Mouse (Mus musculus): ENCODE results near the gene Fbxw8.

Gene Fbxw8

DNA sequence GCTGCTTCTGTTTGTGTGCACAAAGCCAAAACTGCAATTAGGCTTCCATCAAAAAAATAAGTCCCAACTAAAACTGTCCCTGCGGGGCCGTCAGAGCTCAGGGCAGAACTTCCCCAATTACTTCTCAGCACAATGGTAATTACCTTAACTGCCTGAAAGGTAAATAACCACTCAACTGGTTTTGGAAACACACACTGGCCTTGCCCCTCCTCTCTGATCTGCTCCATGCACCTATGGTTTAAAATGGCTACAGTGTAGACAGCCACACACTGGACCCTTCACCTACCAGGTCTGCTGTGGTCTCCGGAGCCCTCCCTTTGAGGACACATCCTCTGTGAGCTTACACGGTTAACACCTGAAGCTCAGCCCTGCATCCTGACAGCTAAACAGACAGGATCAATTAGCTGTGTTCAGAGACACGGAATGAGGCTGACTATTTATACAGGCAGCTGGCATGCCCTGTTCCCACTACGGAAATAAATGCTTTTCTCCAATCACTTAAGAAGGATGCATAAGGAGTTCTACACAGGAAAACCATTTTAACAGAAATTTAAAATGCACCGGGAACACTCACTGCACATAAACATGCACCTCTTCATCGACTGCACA lies 55.3 kb downstream of the Fbxw8 start:
- no peak for DNase-seq

DNA sequence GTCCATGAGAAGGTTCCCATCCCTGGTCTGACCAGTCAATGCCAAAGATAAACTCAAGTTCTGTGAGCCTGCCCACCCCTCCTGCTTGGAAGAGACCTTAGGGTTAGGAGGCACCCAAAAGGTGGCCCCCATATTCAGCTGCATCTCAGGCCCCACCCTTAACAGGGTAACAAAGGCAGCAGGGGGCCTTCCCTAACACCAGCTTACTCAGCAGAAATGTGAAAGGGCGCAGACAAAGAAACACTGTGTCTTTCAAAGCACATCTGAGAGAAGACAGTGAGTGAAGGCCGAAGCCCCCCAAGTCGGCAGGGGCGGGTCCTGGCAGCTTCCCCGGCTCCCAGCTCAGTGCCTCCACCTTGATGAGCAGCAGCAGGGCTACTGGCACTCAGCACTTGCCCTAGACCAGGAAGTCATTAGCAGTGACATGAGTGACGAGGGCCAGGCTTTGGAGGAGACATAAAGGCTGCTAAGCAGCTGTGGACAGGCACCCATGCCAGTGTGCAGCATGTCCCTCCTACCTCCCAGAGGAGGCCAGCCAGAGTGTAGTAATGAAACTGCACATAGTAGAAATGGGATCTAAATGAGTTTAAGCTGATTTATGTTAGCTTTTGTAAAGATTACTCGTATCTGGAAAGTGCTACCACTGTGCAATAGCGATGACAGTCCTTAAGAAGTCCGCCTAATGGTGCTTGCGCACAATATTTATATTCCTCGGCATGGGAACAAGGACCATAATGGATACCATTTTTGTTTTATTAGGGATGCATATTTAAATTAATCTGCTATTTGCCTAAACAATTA lies 56.0 kb downstream of the Fbxw8 start:
- peak; percentile 15 to 19 for DNase-seq

DNA sequence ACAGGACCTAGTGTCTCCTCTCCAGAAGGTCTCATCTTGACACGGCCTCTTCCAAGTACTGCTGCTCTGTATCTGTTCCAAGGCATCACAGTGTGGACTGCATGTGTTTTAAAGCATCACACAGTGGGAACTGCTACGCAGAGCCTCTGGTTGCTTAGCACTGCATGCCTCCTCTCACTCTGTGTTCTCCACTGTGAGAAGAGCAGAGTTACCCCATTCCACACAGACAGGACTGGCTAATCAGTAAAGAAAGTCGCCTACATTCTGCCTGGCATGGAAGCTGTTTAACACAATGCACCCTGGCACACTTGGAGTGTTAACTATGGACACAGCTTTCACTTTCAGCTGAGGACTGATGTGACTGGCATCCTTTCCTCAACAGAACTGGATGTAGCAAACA lies 58.9 kb downstream of the Fbxw8 start:
- no peak for DNase-seq

DNA sequence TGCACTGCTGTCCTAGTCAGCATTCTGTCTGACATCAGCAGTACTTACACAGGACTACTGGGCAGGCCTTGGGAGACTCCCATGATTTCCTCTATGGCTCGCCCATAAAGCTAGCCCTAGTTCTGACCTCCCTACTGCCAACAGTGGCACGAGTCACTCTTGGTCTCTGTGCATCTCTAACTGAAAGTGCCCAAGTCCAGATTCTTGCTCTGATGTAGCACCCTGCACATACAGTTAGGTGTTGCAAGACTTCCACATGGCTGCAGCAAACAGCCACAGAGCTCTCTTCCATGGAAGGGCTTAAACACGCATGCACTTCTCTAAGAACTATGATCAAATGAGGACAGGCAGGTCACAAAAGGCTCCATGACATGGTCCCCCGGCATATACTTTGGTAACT lies 59.4 kb downstream of the Fbxw8 start:
- no peak for DNase-seq

DNA sequence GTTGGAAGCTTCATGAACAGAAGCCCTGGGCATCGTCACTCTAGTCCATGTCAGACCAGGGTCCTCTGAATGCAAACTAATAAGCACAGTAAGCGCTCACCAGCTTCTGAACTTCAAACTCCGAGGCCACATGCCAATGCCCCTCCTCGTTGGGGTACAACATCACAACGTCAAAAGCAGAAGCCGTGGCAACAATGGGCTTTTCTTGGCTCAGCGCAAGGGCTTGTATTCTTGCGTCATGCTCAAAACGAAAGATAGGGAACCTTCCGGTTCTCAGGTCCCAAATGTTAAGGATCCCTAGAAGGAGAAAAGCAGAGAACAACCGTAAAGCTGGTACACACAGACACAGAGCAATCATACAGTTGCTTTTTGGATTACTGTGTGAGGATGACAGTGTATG lies 59.8 kb downstream of the Fbxw8 start:
- no peak for DNase-seq

DNA sequence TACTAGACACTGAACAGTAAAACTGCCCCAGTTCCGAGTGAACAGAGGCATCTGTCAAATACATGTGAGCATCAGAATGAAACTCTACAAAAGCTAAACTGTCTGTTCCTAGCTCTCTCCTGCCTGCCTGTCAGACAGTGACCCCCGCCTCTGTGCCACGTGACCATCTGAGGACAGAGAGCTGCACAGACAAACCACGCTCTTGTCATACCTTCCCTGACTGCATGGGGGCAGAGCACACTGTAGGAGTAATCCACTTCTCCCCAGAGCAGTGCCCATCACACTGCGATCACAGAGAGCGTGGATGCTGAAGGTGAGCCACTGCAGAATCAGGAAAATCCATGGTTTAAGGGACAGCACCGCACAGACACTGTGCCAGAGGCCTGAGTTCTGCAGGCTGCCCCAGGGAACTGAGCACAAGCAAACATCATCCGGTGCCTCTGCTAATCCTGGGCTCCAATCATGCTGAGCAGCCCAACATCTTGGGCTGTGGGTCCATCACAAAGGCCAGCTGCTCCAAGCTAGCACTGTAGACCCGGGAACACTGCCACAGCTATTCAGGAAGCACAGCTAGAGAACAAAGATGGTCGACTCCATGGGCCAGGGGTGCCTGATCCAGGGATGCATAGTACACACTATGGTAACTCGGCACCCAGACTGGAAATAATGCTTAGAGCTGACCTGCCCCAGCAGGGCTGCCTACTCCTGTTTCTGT lies 61.8 kb downstream of the Fbxw8 start:
- DNase-seq, result no peak

DNA sequence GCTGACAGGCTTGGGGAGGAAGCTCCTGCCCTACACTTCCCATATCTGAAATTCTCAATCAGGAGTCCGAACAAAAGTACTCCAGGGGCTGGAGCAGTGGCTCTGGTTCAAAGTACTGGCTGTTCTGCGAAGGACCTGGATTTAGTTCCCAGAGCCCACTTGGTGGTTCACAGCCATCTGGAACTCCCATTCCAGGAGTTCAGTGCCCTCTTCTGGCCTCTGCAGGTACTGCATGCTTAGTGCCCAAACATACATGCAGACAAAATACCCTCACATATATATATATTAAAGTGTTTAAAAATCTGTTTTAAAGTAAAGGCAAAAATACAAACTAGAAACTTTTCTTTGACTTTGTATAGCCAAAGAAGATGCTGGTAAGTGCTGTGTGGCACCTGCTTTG lies 64.4 kb downstream of the Fbxw8 start:
- DNase-seq, result peak; percentile 66 to 68

DNA sequence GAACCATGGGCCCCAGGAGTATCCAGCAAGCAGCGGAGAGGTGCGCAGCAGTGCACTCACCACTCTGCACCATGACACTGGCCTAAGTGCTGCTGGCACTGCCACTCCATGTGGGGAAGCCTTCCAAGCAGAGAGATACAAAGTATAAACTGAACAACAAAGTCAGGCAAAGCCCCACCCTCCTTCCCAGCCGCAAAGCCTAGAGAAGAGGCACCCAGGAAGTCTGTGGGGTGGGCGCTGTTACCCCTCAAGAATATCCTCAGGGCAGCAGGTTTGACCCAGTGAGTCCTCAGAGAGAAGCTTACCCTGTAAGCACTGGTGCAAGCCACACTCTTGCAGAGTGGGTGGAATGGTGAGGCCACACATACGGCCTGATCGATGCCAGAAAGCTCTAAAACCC lies 65.2 kb downstream of the Fbxw8 start:
- no peak for DNase-seq

DNA sequence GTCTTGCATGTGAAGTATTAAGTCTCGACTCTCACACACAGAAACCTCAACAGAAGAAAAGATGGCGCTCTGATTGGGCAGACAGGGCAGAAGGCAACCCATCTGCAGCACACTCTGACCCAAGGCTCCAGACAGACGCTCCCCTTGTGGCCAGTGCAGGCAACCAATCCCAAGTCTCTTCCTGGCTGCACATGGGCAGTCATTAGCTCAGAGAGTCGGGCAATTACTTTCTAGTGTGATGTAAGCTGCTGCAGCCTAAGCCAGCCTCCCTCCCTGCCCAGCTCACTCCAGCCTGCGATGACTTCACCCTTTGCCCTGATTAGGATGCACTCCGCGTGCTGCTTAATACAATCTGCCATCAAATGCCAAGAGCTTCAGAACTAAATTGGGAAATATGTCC lies 66.2 kb downstream of the Fbxw8 start:
- DNase-seq, result peak in 1 of 2 experiments; percentile 51

DNA sequence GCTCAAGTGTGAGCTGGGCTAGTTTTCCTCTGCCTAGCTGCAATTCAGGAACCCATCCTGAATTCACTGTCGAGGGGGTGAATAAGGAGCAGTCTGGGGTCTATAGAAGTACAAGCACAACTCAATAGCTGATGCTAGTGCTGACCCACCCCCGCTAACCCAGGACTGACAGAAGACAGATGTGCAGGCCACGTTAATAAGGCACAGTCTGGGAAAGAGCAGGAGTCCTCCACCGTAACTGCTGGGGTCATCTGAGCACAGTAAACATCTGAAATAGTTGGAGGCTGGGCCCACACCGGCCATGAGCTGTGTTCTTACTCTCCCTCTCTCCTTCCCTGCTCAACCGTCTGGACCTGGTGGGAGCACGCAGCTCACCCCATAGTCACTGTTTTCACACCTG lies 68.3 kb downstream of the Fbxw8 start:
- DNase-seq, result no peak

DNA sequence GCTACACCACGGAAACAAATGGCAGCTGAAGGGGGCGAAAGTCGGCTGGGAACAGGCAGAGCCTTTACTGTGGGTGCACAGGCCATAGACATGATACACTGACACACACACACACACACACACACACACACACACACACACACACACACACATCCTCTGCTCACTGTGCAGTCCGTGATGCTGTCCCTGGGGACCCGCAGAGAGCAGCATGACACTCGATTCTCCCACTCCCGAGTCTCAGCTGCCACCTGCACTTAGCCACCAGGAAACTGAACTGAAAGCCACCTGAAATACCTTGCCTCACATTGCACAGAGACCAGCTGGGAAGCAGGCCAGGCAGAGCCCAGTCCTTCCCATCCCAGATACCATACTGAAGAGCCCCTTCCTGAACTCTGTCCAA lies 70.0 kb downstream of the Fbxw8 start:
- DNase-seq, result no peak

DNA sequence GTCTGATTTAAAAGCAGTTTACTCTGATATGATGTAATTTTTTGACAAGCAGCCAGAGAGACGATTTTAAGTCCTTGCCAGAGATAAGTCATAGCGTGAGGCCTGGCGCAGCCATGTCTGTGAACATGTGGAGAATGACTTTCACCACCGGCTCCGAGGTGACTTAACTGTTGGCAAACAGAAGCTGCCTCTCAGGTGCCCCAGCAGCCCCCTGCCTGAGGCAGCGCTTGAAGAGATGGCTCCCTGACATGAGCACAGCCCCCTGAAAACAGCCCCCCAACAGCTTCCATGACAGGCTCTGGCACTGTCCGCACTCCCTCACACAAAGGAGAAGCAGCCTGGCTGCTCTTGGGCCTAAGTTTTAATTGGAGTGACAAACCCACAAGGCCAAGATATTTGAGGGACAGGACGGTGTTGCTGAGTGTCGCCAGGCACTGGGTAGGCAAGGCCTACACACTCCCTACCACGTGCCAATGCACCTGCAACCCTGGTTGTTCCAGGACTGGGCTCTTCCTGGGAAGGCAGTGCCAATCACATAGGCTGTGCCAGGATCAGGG lies 71.0 kb downstream of the Fbxw8 start:
- no peak for DNase-seq

DNA sequence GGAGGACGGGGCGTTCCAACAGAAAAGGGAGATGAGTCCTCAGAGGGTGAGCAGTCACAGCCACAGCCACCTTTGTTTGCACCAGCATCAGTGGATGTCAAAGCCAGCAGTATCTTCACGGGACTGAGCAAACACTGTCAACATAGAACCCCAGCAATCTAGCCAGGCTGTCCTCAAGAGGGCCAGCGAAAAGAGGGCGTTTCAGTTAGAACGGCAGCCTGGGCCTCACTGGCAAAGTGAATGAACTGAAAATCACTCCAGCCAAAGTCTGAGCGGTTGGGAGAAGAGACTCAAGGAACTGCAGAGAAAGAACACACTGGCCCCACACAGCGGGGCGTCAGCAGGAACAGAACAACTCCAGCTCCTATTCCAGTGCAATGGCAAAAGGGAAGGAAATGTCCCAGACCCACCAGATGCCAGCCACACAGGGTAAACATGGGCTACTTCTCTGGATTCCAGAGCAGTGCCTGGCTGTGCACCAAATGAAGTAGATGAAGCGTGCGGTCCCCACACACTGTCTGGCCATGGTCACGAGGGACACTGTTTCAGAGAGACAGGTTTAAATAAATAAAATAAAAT lies 72.1 kb downstream of the Fbxw8 start:
- no peak for DNase-seq

DNA sequence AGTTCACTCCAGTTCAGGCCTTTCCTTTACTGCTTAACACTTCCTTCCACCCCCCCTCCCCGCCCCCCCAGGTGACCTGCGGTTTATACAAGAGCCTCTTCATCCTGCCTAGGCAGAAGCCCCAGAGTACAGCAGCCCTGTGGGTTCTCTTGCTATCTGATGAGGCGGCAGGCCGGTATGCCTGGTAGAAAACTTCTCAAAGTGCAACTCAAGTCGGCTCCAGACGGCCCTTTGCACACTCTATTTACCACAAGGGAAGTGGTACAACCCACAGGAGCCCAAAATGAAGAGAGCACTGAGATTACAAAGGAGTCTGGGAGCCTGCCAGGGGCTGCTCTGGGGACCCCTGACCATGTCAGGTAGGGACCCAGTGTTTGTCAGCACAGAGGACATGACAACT lies 73.3 kb downstream of the Fbxw8 start:
- DNase-seq, result no peak

DNA sequence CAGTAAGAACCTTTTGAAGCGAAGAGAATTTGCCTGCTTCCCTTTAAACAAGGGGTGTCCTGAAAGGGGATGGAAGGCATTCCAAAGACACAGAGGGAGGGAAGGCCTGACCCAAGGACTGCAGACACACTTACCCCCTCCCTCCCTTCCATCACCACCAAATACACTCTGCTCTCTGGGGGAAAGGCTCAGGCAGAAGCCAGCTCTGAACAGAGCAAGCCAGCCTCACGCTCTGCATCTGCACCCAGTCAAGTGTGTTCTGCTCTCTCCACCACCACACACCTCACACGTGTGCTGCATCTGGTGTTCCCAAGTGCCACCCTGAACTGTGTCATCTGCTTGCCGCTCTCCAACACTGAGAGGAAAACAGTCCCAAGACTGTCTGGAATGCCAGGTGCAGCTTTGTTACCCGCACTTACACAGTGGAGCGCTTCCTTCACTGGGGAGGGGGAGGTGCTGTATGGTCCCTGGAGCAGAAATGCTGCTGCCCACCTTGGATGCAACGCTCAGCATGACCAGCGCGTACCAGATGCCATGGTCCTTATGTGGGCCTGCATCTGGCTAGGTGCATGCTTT lies 73.8 kb downstream of the Fbxw8 start:
- DNase-seq, result no peak

DNA sequence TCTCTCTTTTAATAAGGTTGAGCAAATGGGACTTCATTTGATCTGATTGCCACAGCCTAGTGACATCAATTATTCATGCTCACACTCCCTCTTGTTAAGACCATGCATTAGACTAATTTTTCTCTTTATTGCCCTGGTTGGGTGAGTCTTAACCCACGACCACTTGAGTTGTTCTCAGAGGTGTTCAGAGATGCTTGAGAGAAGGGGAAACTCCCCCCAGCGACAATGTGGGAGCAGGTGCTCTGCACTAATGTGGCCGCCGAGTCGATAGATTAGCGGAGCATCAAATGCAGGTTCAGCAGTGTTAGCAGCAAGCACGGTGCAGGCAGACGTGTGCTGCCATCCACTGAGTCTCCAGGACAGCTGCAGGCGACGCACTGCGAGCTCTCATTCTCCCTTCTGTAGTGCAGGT lies 75.4 kb downstream of the Fbxw8 start:
- no peak for DNase-seq

DNA sequence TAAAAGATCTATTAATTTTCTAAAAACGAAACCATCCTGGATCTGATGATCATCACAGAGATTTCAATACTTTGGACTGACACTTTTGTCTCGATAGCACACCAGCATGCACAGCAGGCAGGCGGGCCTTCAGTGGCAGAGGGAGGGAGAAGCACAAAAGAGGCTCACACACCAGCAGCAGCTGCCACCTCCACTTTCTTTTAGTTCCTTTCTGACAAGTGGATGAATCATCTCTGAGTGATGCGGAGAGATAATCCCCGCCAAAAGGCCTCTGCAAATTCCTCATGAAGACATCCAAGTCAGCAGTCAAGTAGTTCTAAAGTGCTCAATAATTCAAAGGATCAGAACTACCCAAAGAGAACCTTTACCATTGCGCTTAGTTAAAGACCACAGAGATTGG lies 75.9 kb downstream of the Fbxw8 start:
- DNase-seq, result no peak

DNA sequence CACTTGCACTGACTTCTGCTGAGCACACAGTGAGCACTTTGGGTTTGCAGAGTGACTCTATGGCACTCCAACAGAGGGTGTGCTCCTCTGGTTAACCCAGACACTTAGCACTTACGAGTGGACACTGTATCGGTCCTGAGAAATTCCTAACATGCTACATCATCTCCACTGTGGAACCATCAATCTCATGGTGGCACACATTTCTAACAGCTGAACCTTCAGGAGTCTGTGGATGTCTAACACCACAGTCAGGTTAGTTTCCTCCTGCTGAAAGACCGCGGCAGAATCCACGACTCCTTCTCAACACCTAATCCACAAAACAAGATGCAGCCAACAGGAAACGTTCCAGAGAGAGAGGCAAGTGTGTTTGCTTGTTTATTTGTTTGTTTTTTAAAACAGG lies 76.7 kb downstream of the Fbxw8 start:
- no peak for DNase-seq

DNA sequence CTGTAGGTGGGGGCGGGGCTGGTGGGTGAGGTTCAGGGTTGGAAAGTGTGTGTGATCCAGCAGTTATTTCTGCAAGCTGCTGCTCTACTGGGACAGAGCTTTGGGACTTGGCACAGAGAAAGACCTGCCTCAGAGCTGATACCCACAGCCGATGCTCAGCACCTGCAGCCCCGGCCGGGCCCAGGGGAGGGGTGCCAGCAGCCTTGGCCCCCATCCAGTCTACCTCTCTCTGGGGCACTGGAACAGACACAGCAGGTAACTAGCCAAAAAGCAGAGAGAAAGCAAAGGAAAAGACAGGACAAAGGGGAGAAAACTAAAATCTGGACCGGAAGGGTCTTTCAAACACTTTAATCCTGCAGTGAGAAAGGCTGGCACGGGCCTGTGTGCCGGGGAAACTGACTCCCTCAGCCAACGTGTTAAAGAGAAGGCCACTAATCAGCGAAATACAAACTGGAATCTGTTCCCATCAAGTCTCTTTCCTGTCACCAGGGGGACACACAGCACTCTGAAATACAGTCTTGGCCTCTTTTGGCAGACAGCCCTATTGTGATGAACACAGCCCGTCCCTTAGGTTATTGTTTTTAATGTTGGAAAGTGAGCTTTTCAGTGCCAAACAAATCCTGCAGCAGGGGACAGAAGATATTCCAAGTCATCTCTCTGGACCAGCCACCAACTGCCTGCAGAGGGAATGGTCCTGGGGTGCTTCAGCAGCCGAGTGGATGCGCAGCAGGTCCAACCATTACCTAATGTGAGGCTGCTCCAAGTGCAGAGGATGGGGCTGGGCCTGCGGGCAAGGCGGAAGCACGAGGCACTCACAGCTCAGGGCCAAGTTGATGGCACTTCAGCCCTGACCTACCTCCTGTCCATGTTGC lies 78.3 kb downstream of the Fbxw8 start:
- DNase-seq, result no peak

DNA sequence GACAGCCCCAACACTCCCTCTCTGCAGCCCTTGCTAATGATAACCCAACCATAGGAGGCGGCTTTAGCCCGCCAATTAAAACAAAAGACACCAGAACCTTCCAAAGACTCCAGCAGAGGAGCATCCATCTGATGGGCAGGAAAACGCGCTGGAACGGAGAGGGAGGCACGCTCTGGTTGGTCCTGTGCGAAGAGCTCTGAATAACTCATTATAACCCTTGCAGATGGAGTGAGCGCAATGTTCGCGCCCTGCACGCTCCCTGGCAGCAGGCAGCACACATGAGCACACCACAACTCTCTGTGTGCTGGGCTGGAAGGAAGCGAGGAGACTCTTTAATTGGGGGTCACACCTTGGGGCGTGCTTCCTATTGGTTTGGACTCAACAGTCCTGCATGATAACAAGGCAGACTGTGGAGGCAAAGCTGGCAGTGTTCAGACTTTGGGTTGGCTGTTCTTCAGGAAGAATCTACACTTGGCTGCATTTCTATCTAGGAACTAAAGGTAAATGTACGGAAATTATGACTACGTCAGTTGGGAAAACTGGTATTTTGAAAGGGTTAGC lies 82.0 kb downstream of the Fbxw8 start:
- DNase-seq, result no peak

DNA sequence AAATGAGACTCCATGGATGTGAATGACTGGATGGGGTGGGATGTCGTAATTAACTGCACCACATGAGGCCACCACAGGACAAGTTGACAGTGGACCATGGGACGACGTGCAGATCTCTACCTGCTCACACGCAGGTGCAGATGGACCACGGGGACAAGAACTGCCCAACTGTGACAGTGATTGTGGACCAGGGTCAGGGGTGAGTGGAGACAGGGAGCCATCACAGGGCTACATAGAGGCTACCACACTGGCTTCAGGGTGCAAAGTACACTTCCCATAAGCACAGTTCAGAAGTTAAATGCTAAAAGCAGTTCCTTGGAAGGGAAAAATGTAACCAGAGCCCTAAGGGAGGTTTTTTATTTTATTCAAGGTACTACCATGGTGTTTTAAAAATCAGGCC lies 83.5 kb downstream of the Fbxw8 start:
- DNase-seq, result peak in 1 of 2 experiments; percentile 39

DNA sequence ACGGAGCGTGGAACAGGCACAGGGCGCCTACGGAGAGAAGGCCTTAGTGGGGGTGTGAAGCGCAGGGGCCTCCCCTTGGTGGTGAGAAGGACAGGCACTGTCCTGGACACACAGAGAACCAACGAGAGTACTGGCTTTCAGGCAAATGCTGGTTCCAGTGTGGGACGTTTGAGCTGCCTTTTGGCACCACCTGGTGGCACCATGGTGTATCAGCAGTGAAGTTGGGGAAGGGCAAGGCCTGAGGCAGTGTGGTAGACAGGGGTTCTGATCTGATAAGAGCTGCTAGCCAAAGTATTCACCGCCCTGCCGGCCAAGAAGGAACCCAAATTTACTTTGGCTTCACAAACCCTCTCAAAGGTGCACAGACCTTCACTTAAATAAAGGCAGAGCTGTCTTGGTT lies 85.9 kb downstream of the Fbxw8 start:
- peak; percentile 78 to 82 for DNase-seq
